Mouse (Mus musculus) mammary gland, adult 2 months (tissue): ENCODE measurements around the gene Gm3072. TPM values are rescaled to one million over a fixed set of nuclear protein-coding genes. Genes with fewer than 3 reads are reported as not detected.

ENCODE experiments used
- polyA plus RNA-seq: library from polyadenylated mRNA; depleted of rRNA; stranded (reverse); fragments of >200 nt; gene quantifications from 2 replicates; pipeline ENCODE4 v1.2.3, GENCODE M21; 2012; ENCODE audit warnings: low replicate concordance; rRNA removed

Gm3072 gene
- not detected in 2 replicates for polyA plus RNA-seq

DNA sequence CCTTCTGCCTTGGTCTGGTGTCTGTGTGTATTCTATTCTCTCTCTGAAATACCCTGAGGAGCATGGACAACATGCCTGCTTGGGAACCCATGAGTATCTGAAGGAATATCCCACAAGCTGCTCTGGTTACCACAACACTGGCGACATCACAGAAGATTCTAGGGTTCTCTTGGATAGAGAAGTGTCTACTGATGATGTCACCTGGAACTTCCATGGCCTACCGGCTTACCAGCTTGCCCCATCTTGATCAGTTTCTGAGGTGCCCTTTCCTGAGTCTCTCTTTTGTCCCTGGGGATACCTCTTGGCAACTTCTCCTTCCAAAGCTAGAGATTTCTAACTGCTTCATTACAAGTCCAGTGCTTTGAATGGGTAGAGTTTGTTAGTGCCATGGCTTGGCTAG, at the start of gene Gm3072:
TSS of gene Gm3072 (minus strand) at position 101 of the 400 bp plus-strand sequence.

DNA sequence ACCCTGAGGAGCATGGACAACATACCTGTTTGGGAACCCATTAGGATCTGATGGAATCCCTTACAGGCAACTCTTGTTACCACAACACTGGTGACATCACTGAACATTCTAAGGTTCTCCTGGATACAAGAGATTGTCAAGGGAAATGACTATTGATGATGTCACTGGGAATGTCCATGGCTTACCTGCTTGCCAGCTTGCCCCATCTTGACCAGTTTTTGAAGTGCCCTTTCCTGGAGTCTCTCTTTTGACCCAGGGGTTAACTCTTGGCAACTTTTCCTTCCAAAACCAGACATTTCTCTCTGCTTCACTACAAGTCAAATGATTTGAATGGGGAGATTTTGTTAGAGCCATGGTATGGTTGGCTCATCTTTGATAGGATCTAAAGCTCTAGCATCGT, 22.0 kb upstream of the Gm3072 start, which contains the start of gene Gm3676:
TSS of gene Gm3676 (minus strand) at position 101 of the 400 bp plus-strand sequence.

DNA sequence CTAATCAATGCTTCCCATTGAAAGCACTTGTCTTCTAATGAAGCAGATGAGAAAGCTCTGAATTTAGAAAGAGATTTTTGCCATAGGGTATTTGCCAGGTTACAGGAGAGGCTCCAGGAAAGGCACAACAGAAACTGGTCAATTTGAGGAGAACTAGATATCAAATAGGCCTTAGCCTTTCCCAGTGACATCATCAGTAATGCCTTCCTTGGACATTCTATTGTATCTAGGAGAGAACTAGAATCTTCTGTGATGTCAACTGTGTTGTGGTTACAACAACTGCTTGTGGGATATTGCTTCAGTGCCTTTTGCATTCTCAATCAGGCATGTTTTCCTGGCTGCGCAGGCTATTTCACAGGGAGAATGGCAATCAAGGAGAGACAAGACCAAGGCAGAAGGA, 51.5 kb downstream of the Gm3072 start, which contains the start of gene 1700049E17Rik2:
TSS of gene 1700049E17Rik2 (plus strand) at position 301 of the 400 bp plus-strand sequence.

Other genes starting within 250 kb of the Gm3072 start
- gene Gm7945, start 238.2 kb downstream of the Gm3072 start, polyA plus RNA-seq: not detected in 2 replicates
- not detected in 2 replicates for gene Gm6482, start 216.3 kb downstream of the Gm3072 start, polyA plus RNA-seq
- not detected in 2 replicates for gene Gm7954, start 171.1 kb downstream of the Gm3072 start, polyA plus RNA-seq
- not detected in 2 replicates for gene Gm3486, start 135.1 kb downstream of the Gm3072 start, polyA plus RNA-seq
- gene Gm7970, start 69.0 kb downstream of the Gm3072 start, polyA plus RNA-seq: not detected in 2 replicates
- not detected in 2 replicates for gene 1700049E17Rik2, start 51.4 kb downstream of the Gm3072 start, polyA plus RNA-seq
- not detected in 2 replicates for gene Gm3676, start 21.9 kb upstream of the Gm3072 start, polyA plus RNA-seq
- gene Gm8068, start 77.3 kb upstream of the Gm3072 start, polyA plus RNA-seq: not detected in 2 replicates
- not detected in 2 replicates for gene Gm7929, start 126.0 kb upstream of the Gm3072 start, polyA plus RNA-seq
- gene Gm47189, start 147.8 kb upstream of the Gm3072 start, polyA plus RNA-seq: not detected in 2 replicates